Mouse (Mus musculus): ENCODE results near the gene Art3. TPM values are rescaled to one million over a fixed set of nuclear protein-coding genes. Genes with fewer than 3 reads are reported as not detected.
"Not testable (repeated sequence)": the region's sequence is repeated elsewhere in the genome, so short reads cannot be mapped to it uniquely, and the experiment has no call there.

The Art3 gene
- polyA plus RNA-seq, 1 experiment from 2014 or later = 37.5 TPM

GRCm38 (mm10) chr5:92340606-92341005 lies 9.0 kb downstream of the Art3 start:
- H3K9ac ChIP-seq = no peak overlapping the region
- WGBS = 69% methylated on average over 4 of the region's 4 CpGs
- H3K4me3 ChIP-seq = no peak overlapping the region
- H3K36me3 ChIP-seq = no peaks in the 10 kb centered on the region
- H3K4me1 ChIP-seq (replicated peaks) = no peaks in the 10 kb centered on the region
- ATAC-seq (ENCODE audit: insufficient number of reproducible peaks, low FRiP score) = no peak
- no peak overlapping the region for H3K27ac ChIP-seq (ENCODE audit: poor library complexity, severe bottlenecking)
- no peak overlapping the region for H3K4me2 ChIP-seq
- H3K27me3 ChIP-seq (replicated peaks) = no peaks in the 10 kb centered on the region
- H3K9me3 ChIP-seq (replicated peaks) = no peaks in the 10 kb centered on the region

GRCm38 (mm10) chr5:92345006-92345405 lies 13.4 kb downstream of the Art3 start:
- H3K9me3 ChIP-seq (replicated peaks) = no peaks in the 10 kb centered on the region
- H3K4me3 ChIP-seq = no peak overlapping the region
- H3K9ac ChIP-seq = no peak overlapping the region
- H3K4me1 ChIP-seq (replicated peaks) = no peaks in the 10 kb centered on the region
- no peak overlapping the region for H3K27ac ChIP-seq (ENCODE audit: poor library complexity, severe bottlenecking)
- WGBS = 82% methylated on average over 8 of the region's 8 CpGs
- H3K4me2 ChIP-seq = no peak overlapping the region
- no peaks in the 10 kb centered on the region for H3K36me3 ChIP-seq
- peaks cover 5% of the 10 kb centered on the region for H3K27me3 ChIP-seq (replicated peaks)
- no peak for ATAC-seq (ENCODE audit: insufficient number of reproducible peaks, low FRiP score)

- peak; percentile 67 for ATAC-seq (ENCODE audit: insufficient number of reproducible peaks, low FRiP score)
- WGBS = 16% methylated on average over 14 of the region's 14 CpGs
- Histone ChIP-seq H3K9me3 (replicated peaks) (no peaks in the 10 kb centered on the region), H3K9ac (no peak within 1 kb of the TSS), H3K27me3 (replicated peaks) (peaks cover 5% of the 10 kb centered on the region), H3K4me3 (peak within 1 kb of the TSS; percentile 27), H3K4me1 (replicated peaks) (peaks cover 8% of the 10 kb centered on the region; the same call in 1 of the 2 replicates), H3K27ac (ENCODE audit: poor library complexity, severe bottlenecking) (no peak within 1 kb of the TSS), H3K4me2 (peak within 1 kb of the TSS; percentile 55), H3K36me3 (no peaks in the 10 kb centered on the region)
Measured at GRCm38 (mm10) chr5:92348794-92349413, 17.3 kb downstream of the Art3 start, which contains the start of gene Cxcl10. TSS of gene Cxcl10 (minus strand) at chr5:92348889.

- Histone ChIP-seq H3K27me3 (replicated peaks) (peaks cover 5% of the 10 kb centered on the region), H3K27ac (ENCODE audit: poor library complexity, severe bottlenecking) (no peak overlapping the region), H3K36me3 (no peaks in the 10 kb centered on the region), H3K9ac (no peak overlapping the region), H3K9me3 (replicated peaks) (no peaks in the 10 kb centered on the region), H3K4me2 (no peak overlapping the region), H3K4me3 (no peak overlapping the region), H3K4me1 (replicated peaks) (peaks cover 8% of the 10 kb centered on the region; the same call in 1 of the 2 replicates)
- ATAC-seq (ENCODE audit: insufficient number of reproducible peaks, low FRiP score) = no peak
- 83% methylated on average over 7 of the region's 7 CpGs for WGBS
Measured at GRCm38 (mm10) chr5:92349731-92350130, 18.1 kb downstream of the Art3 start.

GRCm38 (mm10) chr5:92352716-92353115 lies 21.1 kb downstream of the Art3 start:
- H3K27me3 ChIP-seq (replicated peaks); H3K36me3 ChIP-seq; H3K9me3 ChIP-seq (replicated peaks); H3K9ac ChIP-seq; H3K4me1 ChIP-seq (replicated peaks); ATAC-seq (ENCODE audit: insufficient number of reproducible peaks, low FRiP score): not testable (repeated sequence)
- H3K4me2 ChIP-seq = peak overlapping the region; percentile 67
- H3K27ac ChIP-seq (ENCODE audit: poor library complexity, severe bottlenecking) = peak overlapping the region; percentile 69
- 0 out of 2 replicates have a peak overlapping the region, but pooled peaks have one; percentile 49 for H3K4me3 ChIP-seq
- 27% methylated on average over 4 of the region's 4 CpGs for WGBS

GRCm38 (mm10) chr5:92353517-92353916 lies 21.9 kb downstream of the Art3 start:
- H3K4me3 ChIP-seq = peak overlapping the region; percentile 49
- H3K4me1 ChIP-seq (replicated peaks) = peaks cover 8% of the 10 kb centered on the region; the same call in 1 of the 2 replicates
- no peak for ATAC-seq (ENCODE audit: insufficient number of reproducible peaks, low FRiP score)
- H3K9ac ChIP-seq = peak overlapping the region; percentile 56
- peak overlapping the region; percentile 69 for H3K27ac ChIP-seq (ENCODE audit: poor library complexity, severe bottlenecking)
- H3K4me2 ChIP-seq = peak overlapping the region; percentile 67
- H3K9me3 ChIP-seq (replicated peaks) = no peaks in the 10 kb centered on the region
- WGBS = 15% methylated on average over 11 of the region's 11 CpGs
- no peaks in the 10 kb centered on the region for H3K27me3 ChIP-seq (replicated peaks)
- H3K36me3 ChIP-seq = no peaks in the 10 kb centered on the region

GRCm38 (mm10) chr5:92358033-92358432 lies 26.4 kb downstream of the Art3 start:
- no peak overlapping the region for H3K4me2 ChIP-seq
- no peak overlapping the region for H3K4me3 ChIP-seq
- no peak overlapping the region for H3K27ac ChIP-seq (ENCODE audit: poor library complexity, severe bottlenecking)
- WGBS = 19% methylated on average over 12 of the region's 12 CpGs
- ATAC-seq (ENCODE audit: insufficient number of reproducible peaks, low FRiP score) = peak; percentile 48; the same call in 1 of the 2 replicates
- peaks cover 5% of the 10 kb centered on the region; the same call in 1 of the 2 replicates for H3K4me1 ChIP-seq (replicated peaks)
- H3K36me3 ChIP-seq = no peaks in the 10 kb centered on the region
- H3K9ac ChIP-seq = no peak overlapping the region
- H3K27me3 ChIP-seq (replicated peaks) = no peaks in the 10 kb centered on the region
- no peaks in the 10 kb centered on the region for H3K9me3 ChIP-seq (replicated peaks)

- WGBS = 58% methylated on average over 11 of the region's 11 CpGs
- H3K4me2 ChIP-seq = no peak overlapping the region
- no peaks in the 10 kb centered on the region for H3K27me3 ChIP-seq (replicated peaks)
- H3K4me3 ChIP-seq = no peak overlapping the region
- 0 out of 2 replicates have a peak, but pooled peaks cover 2% of the 10 kb centered on the region for H3K4me1 ChIP-seq (replicated peaks)
- no peak for ATAC-seq (ENCODE audit: insufficient number of reproducible peaks, low FRiP score)
- no peaks in the 10 kb centered on the region for H3K9me3 ChIP-seq (replicated peaks)
- H3K9ac ChIP-seq = no peak overlapping the region
- no peak overlapping the region for H3K27ac ChIP-seq (ENCODE audit: poor library complexity, severe bottlenecking)
- no peaks in the 10 kb centered on the region for H3K36me3 ChIP-seq
Measured at GRCm38 (mm10) chr5:92358767-92359455, 27.3 kb downstream of the Art3 start.

- 7% methylated on average over 4 of the region's 4 CpGs for WGBS
- H3K36me3 ChIP-seq = no peaks in the 10 kb centered on the region
Measured at GRCm38 (mm10) chr5:92363179-92363578, 31.6 kb downstream of the Art3 start.

GRCm38 (mm10) chr5:92364011-92364410 lies 32.4 kb downstream of the Art3 start:
- ATAC-seq (ENCODE audit: insufficient number of reproducible peaks, low FRiP score) = no peak
- Histone ChIP-seq H3K9ac (no peak overlapping the region), H3K27me3 (replicated peaks) (0 out of 2 replicates have a peak, but pooled peaks cover 10% of the 10 kb centered on the region), H3K27ac (ENCODE audit: poor library complexity, severe bottlenecking) (no peak overlapping the region), H3K9me3 (replicated peaks) (no peaks in the 10 kb centered on the region), H3K36me3 (no peaks in the 10 kb centered on the region), H3K4me2 (no peak overlapping the region), H3K4me1 (replicated peaks) (peaks cover 4% of the 10 kb centered on the region), H3K4me3 (no peak overlapping the region)
- WGBS = 93% methylated on average over 5 of the region's 5 CpGs

More at GRCm38 (mm10) chr5:92363179-92363578, 31.6 kb downstream of the Art3 start:
- Histone ChIP-seq H3K27ac (ENCODE audit: poor library complexity, severe bottlenecking) (no peak overlapping the region), H3K4me2 (no peak overlapping the region), H3K4me1 (replicated peaks) (peaks cover 2% of the 10 kb centered on the region; the same call in 1 of the 2 replicates), H3K27me3 (replicated peaks) (0 out of 2 replicates have a peak, but pooled peaks cover 10% of the 10 kb centered on the region), H3K4me3 (no peak overlapping the region), H3K9ac (no peak overlapping the region), H3K9me3 (replicated peaks) (no peaks in the 10 kb centered on the region)
- ATAC-seq (ENCODE audit: insufficient number of reproducible peaks, low FRiP score) = no peak

GRCm38 (mm10) chr5:92365146-92365705 lies 33.6 kb downstream of the Art3 start:
- H3K4me1 ChIP-seq (replicated peaks) = peaks cover 11% of the 10 kb centered on the region
- no peak overlapping the region for H3K4me3 ChIP-seq
- 0 out of 2 replicates have a peak, but pooled peaks cover 10% of the 10 kb centered on the region for H3K27me3 ChIP-seq (replicated peaks)
- no peaks in the 10 kb centered on the region for H3K36me3 ChIP-seq
- no peaks in the 10 kb centered on the region for H3K9me3 ChIP-seq (replicated peaks)
- H3K9ac ChIP-seq = no peak overlapping the region
- H3K27ac ChIP-seq (ENCODE audit: poor library complexity, severe bottlenecking) = no peak overlapping the region
- no peak for ATAC-seq (ENCODE audit: insufficient number of reproducible peaks, low FRiP score)
- 77% methylated on average over 11 of the region's 11 CpGs for WGBS
- H3K4me2 ChIP-seq = no peak overlapping the region

Measured in heart, embryonic 12.5 days (tissue).